Mouse (Mus musculus) brain, embryonic 14.5 days (tissue): Measurements from ENCODE around the gene Arpc1b.

Experiments
- CTCF ChIP-seq: fragments of 200-500 bp; IDR thresholded peaks from 2 replicates; pipeline ENCODE4 v1.5.1; 2012; ENCODE audit warnings: inconsistent platforms, mild to moderate bottlenecking, moderate library complexity, borderline replicate concordance; ENCODE audit not compliant: insufficient read depth, insufficient read length; ENCODE audit errors: extremely low read depth
- POLR2A ChIP-seq: fragments of 200-500 bp; IDR thresholded peaks from 2 replicates; pipeline ENCODE4 v1.6.1; 2012; ENCODE audit warnings: mild to moderate bottlenecking, inconsistent platforms, borderline replicate concordance; ENCODE audit not compliant: poor library complexity, insufficient read depth, insufficient read length, severe bottlenecking; ENCODE audit errors: extremely low read depth

- TF ChIP-seq CTCF: no peak
- TF ChIP-seq POLR2A: no peak
These were observed 24.8 kb downstream of the Arpc1b start for GRCm38 (mm10) chr5:145138836-145139235.
